Mouse (Mus musculus) heart, adult 10 weeks (tissue): Measurements from ENCODE around the gene Parpbp. TPM values are rescaled to one million over a fixed set of nuclear protein-coding genes. Genes with fewer than 3 reads are reported as not detected.

Source experiments
- polyA plus RNA-seq: library from polyadenylated mRNA; stranded (reverse); fragments of 350-450 nt; fragmentation: Illumina TruSeq; extraction: RNeasy Lipid Tissue Mini Kit (QIAGEN cat#74804); gene quantifications from one replicate; pipeline ENCODE4 v1.2.3, GENCODE M21; 2014; ENCODE audit warnings: low read depth, low replicate concordance

Parpbp gene
- 0.34 TPM for polyA plus RNA-seq

DNA sequence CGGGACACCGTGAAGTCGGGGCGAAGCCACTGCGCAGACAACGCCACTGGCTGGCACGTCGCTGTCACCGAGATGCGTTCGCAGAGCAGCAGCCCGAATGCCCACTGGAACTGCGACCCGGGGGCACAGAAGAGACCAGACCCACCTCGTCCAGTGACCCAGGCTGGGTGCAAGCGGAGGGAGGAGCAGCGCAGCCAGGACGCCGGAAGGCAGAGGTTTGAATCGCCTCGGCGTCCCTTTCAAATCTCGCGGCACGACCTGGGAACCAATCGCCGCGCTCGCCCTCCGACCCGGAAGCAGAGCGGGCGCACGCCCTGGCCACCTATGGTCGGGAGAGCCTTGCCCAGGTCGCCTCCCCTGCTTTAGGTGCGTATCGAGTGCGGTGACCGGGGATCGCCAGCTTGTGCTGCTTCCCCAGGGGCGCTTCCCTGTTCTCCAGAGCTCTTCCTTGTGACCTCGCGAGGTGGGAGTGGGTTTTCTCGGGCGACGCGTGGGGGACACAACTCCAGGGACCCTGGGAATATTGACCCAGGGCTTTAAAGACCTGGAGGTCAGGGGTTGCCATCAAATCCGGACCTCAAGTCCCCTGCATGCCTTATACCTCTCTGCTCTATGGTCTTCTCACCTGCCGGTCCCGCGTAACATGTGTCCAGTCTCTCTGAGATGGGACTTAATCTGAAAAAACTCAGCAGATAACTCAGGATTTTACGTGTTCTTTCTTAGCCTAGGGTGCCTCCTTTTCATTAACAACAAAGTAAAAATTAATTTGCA, at the start of gene Parpbp, which contains the start of gene Nup37:
Gene Parpbp (minus strand): TSS at position 235 of the 771 bp plus-strand sequence.
Gene Nup37 (plus strand): TSS at position 286 of the 771 bp plus-strand sequence.

DNA sequence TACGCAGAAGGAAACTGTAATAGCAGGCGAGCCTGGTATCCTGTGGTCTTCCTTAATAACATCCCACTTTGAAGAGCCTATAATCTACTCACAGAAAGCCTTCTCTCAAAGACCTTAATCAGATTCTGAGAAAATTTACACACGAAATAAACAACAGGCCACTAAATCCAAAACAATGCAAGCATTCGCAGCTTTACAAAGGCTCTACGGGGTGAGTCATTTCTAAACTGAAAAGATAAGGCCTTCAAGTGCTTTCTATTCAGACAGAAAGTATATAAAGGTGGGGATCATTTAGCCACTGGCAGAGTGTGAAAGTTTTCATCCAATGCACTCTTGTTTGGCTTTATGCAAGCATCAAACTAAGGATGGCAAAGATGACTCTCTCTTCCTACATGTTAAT, 56.0 kb downstream of the Parpbp start, which contains the start of gene Pmch:
Gene Pmch (plus strand): TSS at position 301 of the 400 bp plus-strand sequence.

Other genes with a start within 250 kb of the Parpbp start
- gene Pmch, start 55.9 kb downstream of the Parpbp start, polyA plus RNA-seq, result not detected
- gene Nup37, start 51 bp upstream of the Parpbp start, polyA plus RNA-seq, result 9.2 TPM
- gene Washc3, start 54.2 kb upstream of the Parpbp start, polyA plus RNA-seq, result 44.6 TPM
- gene Dram1, start 232.1 kb upstream of the Parpbp start, polyA plus RNA-seq, result 4.6 TPM
- 17.9 TPM for gene Gnptab, start 232.2 kb upstream of the Parpbp start, polyA plus RNA-seq